Mouse (Mus musculus): ENCODE results near the gene 9130023H24Rik. TPM values are rescaled to one million over a fixed set of nuclear protein-coding genes. Genes with fewer than 3 reads are reported as not detected.

9130023H24Rik gene
- total RNA-seq, 2 experiments from 2014 or later = 3.7 to 4.3 TPM

GRCm38 (mm10) chr7:128246496-128247391 lies 8.9 kb upstream of the 9130023H24Rik start, which contains the start of gene Tgfb1i1:
TSS of gene Tgfb1i1 (plus strand) at chr7:128246812.
- DNase-seq (ENCODE audit: low spot score in 2 of 2) = peak; percentile 41 to 53

- no peak for DNase-seq (ENCODE audit: low spot score in 2 of 2)
Measured at GRCm38 (mm10) chr7:128245547-128245946, 7.7 kb upstream of the 9130023H24Rik start.

- no peak for DNase-seq (ENCODE audit: low spot score in 2 of 2)
Measured at GRCm38 (mm10) chr7:128244410-128245025, 6.7 kb upstream of the 9130023H24Rik start.

GRCm38 (mm10) chr7:128243921-128244320 lies 6.1 kb upstream of the 9130023H24Rik start:
- no peak for DNase-seq (ENCODE audit: low spot score in 2 of 2)

- DNase-seq (ENCODE audit: low spot score in 2 of 2) = no peak
Measured at GRCm38 (mm10) chr7:128242331-128242730, 4.5 kb upstream of the 9130023H24Rik start.

- peak; percentile 24 to 41 for DNase-seq (ENCODE audit: low spot score in 2 of 2)
Measured at GRCm38 (mm10) chr7:128240131-128240784, 2.4 kb upstream of the 9130023H24Rik start.

- DNase-seq (ENCODE audit: low spot score in 2 of 2) = no peak
Measured at GRCm38 (mm10) chr7:128238991-128239390, 1.2 kb upstream of the 9130023H24Rik start.

GRCm38 (mm10) chr7:128237593-128237926 lies 271 bp downstream of the 9130023H24Rik start:
- no peak for DNase-seq (ENCODE audit: low spot score in 2 of 2)

GRCm38 (mm10) chr7:128236856-128237592 lies 807 bp downstream of the 9130023H24Rik start, which contains the start of gene Armc5:
TSS of gene Armc5 (plus strand) at chr7:128237342.
- peak; percentile 87 to 91 for DNase-seq (ENCODE audit: low spot score in 2 of 2)

GRCm38 (mm10) chr7:128236426-128236825 lies 1.4 kb downstream of the 9130023H24Rik start:
- DNase-seq (ENCODE audit: low spot score in 2 of 2) = no peak

- no peak for DNase-seq (ENCODE audit: low spot score in 2 of 2)
Measured at GRCm38 (mm10) chr7:128235481-128235880, 2.4 kb downstream of the 9130023H24Rik start.

GRCm38 (mm10) chr7:128234796-128235195 lies 3.0 kb downstream of the 9130023H24Rik start:
- DNase-seq (ENCODE audit: low spot score in 2 of 2) = no peak

GRCm38 (mm10) chr7:128231741-128232140 lies 6.1 kb downstream of the 9130023H24Rik start:
- no peak for DNase-seq (ENCODE audit: low spot score in 2 of 2)

GRCm38 (mm10) chr7:128220936-128221335 lies 16.9 kb downstream of the 9130023H24Rik start:
- DNase-seq (ENCODE audit: low spot score in 2 of 2) = no peak

GRCm38 (mm10) chr7:128219952-128220351 lies 17.9 kb downstream of the 9130023H24Rik start:
- DNase-seq (ENCODE audit: low spot score in 2 of 2) = no peak

GRCm38 (mm10) chr7:128209826-128210225 lies 28.0 kb downstream of the 9130023H24Rik start:
- no peak for DNase-seq (ENCODE audit: low spot score in 2 of 2)

- DNase-seq (ENCODE audit: low spot score in 2 of 2) = peak; percentile 66 to 72
Measured at GRCm38 (mm10) chr7:128208187-128208586, 29.6 kb downstream of the 9130023H24Rik start.

GRCm38 (mm10) chr7:128206152-128206551 lies 31.7 kb downstream of the 9130023H24Rik start, which contains the start of gene Cox6a2:
TSS of gene Cox6a2 (minus strand) at chr7:128206387.
- DNase-seq (ENCODE audit: low spot score in 2 of 2) = no peak

- DNase-seq (ENCODE audit: low spot score in 2 of 2) = no peak
Measured at GRCm38 (mm10) chr7:128205695-128206094, 32.1 kb downstream of the 9130023H24Rik start.

- DNase-seq (ENCODE audit: low spot score in 2 of 2) = no peak
Measured at GRCm38 (mm10) chr7:128204179-128204578, 33.7 kb downstream of the 9130023H24Rik start.

GRCm38 (mm10) chr7:128203071-128203470 lies 34.8 kb downstream of the 9130023H24Rik start:
- DNase-seq (ENCODE audit: low spot score in 2 of 2) = no peak

Data from layer of hippocampus, postnatal 10 days (tissue).